Mouse (Mus musculus) liver, postnatal 0 days (tissue): ENCODE measurements around the gene Zswim5. TPM values are rescaled to one million over a fixed set of nuclear protein-coding genes. Genes with fewer than 3 reads are reported as not detected.
A peak's percentile ranks its signal among the peaks of the same experiment; 100 is the strongest.

Experiments used
- ATAC-seq: fragments of 200-750 bp; cut with Nextera tagmentation; 2 replicates; pipeline ENCODE4 v1.8.0; 2017; ENCODE audit warnings: mild to moderate bottlenecking, moderate library complexity
- DNase-seq: peaks from one replicate; pipeline ENCODE4 v3.0.0-alpha.2; 2016
- H3K27ac ChIP-seq: fragments of 300-500 bp; sonication (generic); 2 replicates; pipeline ENCODE4 v1.5.1; 2014; ENCODE audit warnings: antibody characterized with exemption, moderate library complexity, mild to moderate bottlenecking, low read depth
- H3K27me3 ChIP-seq: fragments of 300-500 bp; sonication (generic); 2 replicates; pipeline ENCODE4 v1.6.1; 2014; ENCODE audit warnings: low read length, control low read depth, mixed read lengths; ENCODE audit not compliant: insufficient read depth
- H3K36me3 ChIP-seq: fragments of 300-500 bp; sonication (generic); replicated peaks from 2 replicates; pipeline ENCODE4 v1.6.1; 2014; ENCODE audit warnings: mild to moderate bottlenecking, control low read depth, low read length, moderate library complexity, mixed read lengths; ENCODE audit not compliant: insufficient read depth
- H3K4me1 ChIP-seq: fragments of 300-500 bp; sonication (generic); 2 replicates; pipeline ENCODE4 v1.6.1; 2014; ENCODE audit warnings: antibody characterized with exemption, mild to moderate bottlenecking, control low read depth; ENCODE audit not compliant: insufficient read depth
- H3K4me2 ChIP-seq: fragments of 300-500 bp; sonication (generic); 2 replicates; pipeline ENCODE4 v1.6.1; 2014; ENCODE audit warnings: low read depth, mild to moderate bottlenecking, low read length, moderate library complexity, mixed read lengths
- H3K4me3 ChIP-seq: fragments of 300-500 bp; sonication (generic); 2 replicates; pipeline ENCODE4 v1.5.1; 2014; ENCODE audit warnings: low read depth, low read length
- H3K9ac ChIP-seq: fragments of 300-500 bp; sonication (generic); replicated peaks from 2 replicates; pipeline ENCODE4 v1.6.1; 2014; ENCODE audit warnings: mild to moderate bottlenecking, moderate library complexity
- H3K9me3 ChIP-seq: fragments of 300-500 bp; sonication (generic); 2 replicates; pipeline ENCODE4 v1.6.1; 2016; ENCODE audit warnings: mild to moderate bottlenecking, control low read depth, low read length, mixed read lengths
- CTCF ChIP-seq: sonication (generic); IDR thresholded peaks from 2 replicates; pipeline ENCODE4 v1.5.1; 2016; ENCODE audit warnings: antibody characterized with exemption, low read depth
- EP300 ChIP-seq: IDR thresholded peaks from 2 replicates; pipeline ENCODE4 v1.6.1; 2016; ENCODE audit warnings: antibody characterized with exemption, low read depth, mild to moderate bottlenecking
- WGBS: fragments of 180-500 bp; shearing (Covaris S2); extraction: QIAGEN DNeasy Blood & Tissue Kit; methylation state at CpG from one replicate; pipeline ENCODE4 v1.1.7; 2014; ENCODE audit not compliant: insufficient replicate concordance; 5-methylcytosine and 5-hydroxymethylcytosine counted together
- polyA plus RNA-seq: library from polyadenylated mRNA; unstranded; fragments of >200 nt; fragmentation: Nextera tagmentation; extraction: Ambion mirVana; gene quantifications from 2 replicates; pipeline ENCODE4 v1.2.1, GENCODE M21; 2015

The Zswim5 gene
- polyA plus RNA-seq, 1 experiment from 2014 or later = 0.06 TPM

GRCm38 (mm10) chr4:117005611-117006400 lies 128.6 kb downstream of the Zswim5 start:
- no peak overlapping the region for H3K9ac ChIP-seq
- 69% methylated on average over 7 of the region's 7 CpGs for WGBS
- no peaks in the 10 kb centered on the region for H3K4me1 ChIP-seq
- TF ChIP-seq CTCF (no peak), EP300 (no peak)
- no peaks in the 10 kb centered on the region for H3K27me3 ChIP-seq
- no peaks in the 10 kb centered on the region for H3K9me3 ChIP-seq
- DNase-seq (no peak), ATAC-seq (no peak)
- no peak overlapping the region for H3K4me3 ChIP-seq
- no peak overlapping the region for H3K27ac ChIP-seq
- peaks cover 20% of the 10 kb centered on the region for H3K36me3 ChIP-seq
- H3K4me2 ChIP-seq = no peak overlapping the region

GRCm38 (mm10) chr4:117007058-117007457 lies 129.9 kb downstream of the Zswim5 start:
- Histone ChIP-seq H3K9me3 (no peaks in the 10 kb centered on the region), H3K27me3 (no peaks in the 10 kb centered on the region), H3K4me3 (no peak overlapping the region), H3K27ac (no peak overlapping the region), H3K4me2 (no peak overlapping the region), H3K4me1 (no peaks in the 10 kb centered on the region), H3K36me3 (peaks cover 11% of the 10 kb centered on the region), H3K9ac (no peak overlapping the region)
- ATAC-seq (no peak), DNase-seq (no peak)
- TF ChIP-seq EP300 (no peak), CTCF (no peak)
- WGBS = 72% methylated on average over 3 of the region's 3 CpGs

DNA sequence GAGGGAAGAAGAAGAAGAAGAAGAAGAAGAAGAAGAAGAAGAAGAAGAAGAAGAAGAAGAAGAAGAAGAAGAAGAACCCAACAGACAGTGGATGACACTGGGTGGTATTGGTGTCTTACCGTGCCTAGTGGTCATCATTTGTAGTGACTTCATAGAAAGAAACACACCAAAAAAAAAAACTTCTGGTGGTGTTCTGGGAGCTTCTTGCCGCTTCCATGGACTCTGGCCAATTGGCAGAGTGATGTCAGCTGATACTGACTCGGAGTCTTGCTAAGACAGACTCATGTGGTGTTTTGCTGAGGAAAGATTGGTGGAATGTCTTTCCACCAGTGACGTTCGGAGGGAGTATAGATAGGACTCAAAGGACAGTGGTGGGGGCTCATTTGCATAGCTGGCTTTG lies 133.1 kb downstream of the Zswim5 start:
- Histone ChIP-seq H3K4me2 (no peak overlapping the region), H3K27me3 (no peaks in the 10 kb centered on the region), H3K36me3 (no peaks in the 10 kb centered on the region), H3K9me3 (no peaks in the 10 kb centered on the region), H3K9ac (no peak overlapping the region), H3K4me1 (no peaks in the 10 kb centered on the region), H3K27ac (no peak overlapping the region), H3K4me3 (no peak overlapping the region)
- TF ChIP-seq EP300 (no peak), CTCF (no peak)
- DNase-seq (no peak), ATAC-seq (no peak)
- 85% methylated on average over 5 of the region's 5 CpGs for WGBS

DNA sequence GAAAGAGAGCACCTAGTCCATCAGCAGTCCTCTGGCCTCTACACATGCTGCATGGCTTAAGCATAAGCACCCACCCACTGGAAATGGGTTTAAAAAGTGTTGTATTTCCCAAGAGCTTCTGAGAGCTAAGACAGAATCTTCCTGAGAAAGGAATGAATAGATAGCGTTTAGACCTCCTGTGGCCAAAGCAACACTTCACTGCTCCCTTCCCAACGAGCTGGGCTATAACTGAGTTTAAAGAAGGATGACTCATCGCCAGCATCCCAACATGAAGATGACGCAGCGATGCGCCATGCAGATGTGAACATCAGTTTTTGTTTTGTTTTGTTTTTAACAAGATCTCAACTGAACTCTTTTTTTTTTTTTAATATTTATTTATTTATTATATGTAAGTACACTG lies 136.4 kb downstream of the Zswim5 start:
- no peaks in the 10 kb centered on the region for H3K4me1 ChIP-seq
- H3K27me3 ChIP-seq = no peaks in the 10 kb centered on the region
- no peak overlapping the region for H3K9ac ChIP-seq
- TF ChIP-seq CTCF = no peak
- no peak for TF ChIP-seq EP300
- ATAC-seq (no peak), DNase-seq (no peak)
- 78% methylated on average over 6 of the region's 6 CpGs for WGBS
- H3K36me3 ChIP-seq = no peaks in the 10 kb centered on the region
- H3K4me2 ChIP-seq = no peak overlapping the region
- no peak overlapping the region for H3K27ac ChIP-seq
- no peaks in the 10 kb centered on the region for H3K9me3 ChIP-seq
- no peak overlapping the region for H3K4me3 ChIP-seq

DNA sequence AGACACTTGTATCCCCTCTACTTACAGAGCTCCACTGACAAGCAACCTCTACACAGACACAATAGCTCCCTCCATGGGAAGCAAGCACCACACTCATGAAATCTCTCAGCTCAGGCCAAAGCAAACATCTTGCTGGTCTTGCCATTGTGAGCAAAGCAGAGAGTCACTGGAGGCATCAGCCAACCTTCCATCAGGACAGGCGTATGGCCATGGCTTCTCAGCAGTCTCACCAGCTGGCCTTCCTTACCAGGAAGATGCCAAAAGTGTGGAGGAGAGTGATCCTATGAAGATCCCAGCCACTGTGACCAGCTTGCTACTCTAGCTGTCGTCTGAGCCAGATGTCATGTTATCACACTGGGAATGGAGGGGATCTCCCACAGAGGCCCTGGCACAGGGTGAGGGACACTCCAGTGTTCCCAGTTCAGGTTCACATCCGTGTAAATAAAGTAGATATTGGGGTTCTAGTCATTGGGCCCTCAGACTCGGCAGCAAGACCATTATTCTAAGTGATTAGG lies 137.8 kb downstream of the Zswim5 start:
- Histone ChIP-seq H3K4me1 (no peaks in the 10 kb centered on the region), H3K27me3 (no peaks in the 10 kb centered on the region), H3K4me3 (no peak overlapping the region), H3K9me3 (no peaks in the 10 kb centered on the region), H3K4me2 (no peak overlapping the region), H3K9ac (no peak overlapping the region), H3K36me3 (no peaks in the 10 kb centered on the region), H3K27ac (no peak overlapping the region)
- TF ChIP-seq EP300 (no peak), CTCF (no peak)
- DNase-seq = no peak
- ATAC-seq = no peak
- 65% methylated on average over 4 of the region's 4 CpGs for WGBS

DNA sequence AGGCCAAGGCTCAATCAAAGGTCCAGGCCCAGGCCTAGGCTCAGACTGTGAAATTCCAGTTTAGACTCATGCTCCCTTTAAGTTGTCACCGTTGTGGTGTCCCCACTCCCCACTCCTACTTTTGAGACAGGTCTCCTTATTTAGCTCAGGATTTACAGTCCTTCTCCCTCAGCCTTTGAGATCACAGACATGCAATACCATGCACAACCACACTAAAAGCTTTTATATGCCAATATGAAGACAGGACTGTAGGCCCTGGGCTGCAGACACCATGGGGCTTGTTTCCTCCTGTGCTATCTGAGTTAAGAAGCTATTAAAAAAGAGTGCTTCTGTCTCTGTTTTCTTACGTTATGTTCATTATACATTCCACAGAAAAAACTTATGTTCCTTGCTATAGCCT lies 140.6 kb downstream of the Zswim5 start:
- Histone ChIP-seq H3K4me2 (no peak overlapping the region), H3K36me3 (no peaks in the 10 kb centered on the region; the same call in 1 of the 2 replicates), H3K27me3 (no peaks in the 10 kb centered on the region), H3K4me3 (no peak overlapping the region), H3K9me3 (no peaks in the 10 kb centered on the region), H3K27ac (no peak overlapping the region), H3K9ac (no peak overlapping the region), H3K4me1 (peaks cover 5% of the 10 kb centered on the region; the same call in 1 of the 2 replicates)
- TF ChIP-seq CTCF = peak; percentile 8; the same call in 1 of the 2 replicates
- TF ChIP-seq EP300 = no peak
- DNase-seq (no peak), ATAC-seq (no peak)
- 81% methylated on average over 2 of the region's 2 CpGs for WGBS
